Mouse (Mus musculus): ENCODE results near the gene Vcan. TPM values are rescaled to one million over a fixed set of nuclear protein-coding genes. Genes with fewer than 3 reads are reported as not detected.

Gene Vcan
- polyA plus RNA-seq, 1 experiment from 2014 or later, result 42.4 TPM

DNA sequence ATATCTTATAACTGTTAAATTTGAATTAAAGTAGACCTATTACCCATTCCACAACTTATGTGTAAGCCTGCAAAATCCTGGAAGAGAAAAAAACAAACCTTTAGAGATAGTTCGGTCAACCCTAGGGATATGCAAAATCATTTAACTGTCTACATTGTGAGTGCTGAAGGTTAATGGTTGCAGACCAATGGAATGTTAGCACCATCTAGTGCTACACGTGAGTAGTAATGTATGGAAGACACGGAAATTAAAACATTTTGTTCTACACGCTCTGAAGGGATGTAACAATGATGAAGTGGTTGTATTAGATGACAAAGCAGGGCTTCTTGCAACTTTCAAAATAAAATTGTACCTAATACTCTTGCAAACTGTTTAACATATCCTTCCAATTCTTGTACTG is 39.9 kb downstream of the Vcan start:
- no peaks in the 10 kb centered on the region for H3K4me1 ChIP-seq (replicated peaks)
- H3K9me3 ChIP-seq, result no peaks in the 10 kb centered on the region
- H3K4me3 ChIP-seq, result no peak overlapping the region
- no peak overlapping the region for H3K27ac ChIP-seq
- WGBS, result 89% methylated on average over 4 of the region's 4 CpGs
- H3K36me3 ChIP-seq, result peaks cover 64% of the 10 kb centered on the region
- DNase-seq (ENCODE audit: low spot score), result no peak
- H3K27me3 ChIP-seq (ENCODE audit: insufficient read depth, poor library complexity, severe bottlenecking), result no peaks in the 10 kb centered on the region

DNA sequence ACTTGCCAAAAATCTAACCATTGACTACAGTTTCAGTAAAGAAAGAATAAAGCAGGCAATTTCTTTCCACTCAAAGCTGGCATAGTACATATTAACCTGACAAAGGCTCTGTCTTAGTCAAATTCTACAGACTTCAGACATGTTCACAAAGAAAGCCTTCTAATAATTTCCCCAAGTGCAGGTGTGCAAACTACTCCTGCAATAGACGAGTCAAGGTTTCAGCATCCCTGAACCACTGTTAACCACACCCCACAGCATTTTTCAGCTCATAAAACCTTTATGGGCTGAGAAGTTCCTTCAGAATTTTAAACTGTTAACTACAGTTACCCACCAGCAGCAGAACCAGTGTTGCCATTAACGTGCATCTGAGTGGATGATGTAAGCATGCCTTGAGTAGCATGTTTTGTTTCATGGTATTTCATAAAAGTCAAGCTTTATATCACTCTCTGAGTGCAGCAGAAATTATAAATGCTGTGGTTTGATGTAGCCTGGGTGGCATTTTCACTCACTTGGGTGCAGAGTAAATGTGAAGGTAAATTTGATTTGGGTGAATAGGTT is 42.2 kb downstream of the Vcan start:
- H3K27me3 ChIP-seq (ENCODE audit: insufficient read depth, poor library complexity, severe bottlenecking), result no peaks in the 10 kb centered on the region
- peaks cover 46% of the 10 kb centered on the region for H3K36me3 ChIP-seq
- H3K4me3 ChIP-seq, result no peak overlapping the region
- DNase-seq (ENCODE audit: low spot score), result no peak
- WGBS, result 93% methylated on average over 2 of the region's 2 CpGs
- no peak overlapping the region for H3K27ac ChIP-seq
- H3K4me1 ChIP-seq (replicated peaks), result no peaks in the 10 kb centered on the region
- H3K9me3 ChIP-seq, result no peaks in the 10 kb centered on the region

DNA sequence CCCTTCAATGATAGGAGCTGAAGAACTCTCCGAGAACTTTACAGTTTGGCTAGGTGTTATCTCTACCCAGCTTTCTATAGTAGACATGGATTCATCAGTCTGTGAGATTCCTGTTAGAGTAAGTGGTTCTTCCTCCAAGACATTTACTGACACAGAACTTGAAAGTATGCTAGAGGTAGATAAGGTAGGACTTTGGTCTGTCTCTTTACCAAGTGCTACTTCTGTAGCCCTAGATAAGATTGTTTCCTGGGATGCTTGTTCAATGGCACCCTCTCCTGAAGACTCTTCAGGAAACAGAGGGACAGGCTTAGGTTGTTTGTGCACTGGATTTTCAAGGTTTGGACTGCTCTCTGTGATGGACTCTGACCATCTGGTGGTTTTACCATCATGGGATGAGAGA is 49.7 kb downstream of the Vcan start:
- H3K9me3 ChIP-seq, result no peaks in the 10 kb centered on the region
- H3K4me3 ChIP-seq, result no peak overlapping the region
- H3K36me3 ChIP-seq, result peaks cover 56% of the 10 kb centered on the region
- no peaks in the 10 kb centered on the region for H3K4me1 ChIP-seq (replicated peaks)
- WGBS, result 86% methylated on average over 1 of the region's 1 CpGs
- no peak overlapping the region for H3K27ac ChIP-seq
- H3K27me3 ChIP-seq (ENCODE audit: insufficient read depth, poor library complexity, severe bottlenecking), result no peaks in the 10 kb centered on the region
- DNase-seq (ENCODE audit: low spot score), result no peak

DNA sequence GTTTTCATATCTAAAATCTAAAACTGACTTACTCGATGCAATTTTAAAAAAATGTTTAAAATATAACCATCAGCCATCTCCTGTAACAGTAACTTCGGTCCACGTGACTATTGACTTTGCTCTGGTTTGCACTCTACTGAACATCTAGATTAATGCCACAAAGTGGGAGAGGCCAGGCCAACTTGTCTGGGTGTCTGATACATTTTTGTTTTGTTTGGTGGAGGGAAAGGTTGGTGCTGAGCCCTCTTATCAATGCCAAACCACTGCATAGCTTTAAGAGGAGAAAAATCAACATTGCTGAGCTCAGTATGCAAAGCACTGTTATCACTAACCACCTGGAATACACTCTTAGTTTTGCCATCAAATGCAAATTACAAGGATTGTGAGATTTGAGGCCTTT is 58.8 kb downstream of the Vcan start:
- Histone ChIP-seq H3K4me3 (no peak overlapping the region), H3K27me3 (ENCODE audit: insufficient read depth, poor library complexity, severe bottlenecking) (no peaks in the 10 kb centered on the region), H3K27ac (no peak overlapping the region), H3K9me3 (no peaks in the 10 kb centered on the region), H3K36me3 (peaks cover 59% of the 10 kb centered on the region), H3K4me1 (replicated peaks) (no peaks in the 10 kb centered on the region)
- no peak for DNase-seq (ENCODE audit: low spot score)
- WGBS, result 94% methylated on average over 3 of the region's 3 CpGs

DNA sequence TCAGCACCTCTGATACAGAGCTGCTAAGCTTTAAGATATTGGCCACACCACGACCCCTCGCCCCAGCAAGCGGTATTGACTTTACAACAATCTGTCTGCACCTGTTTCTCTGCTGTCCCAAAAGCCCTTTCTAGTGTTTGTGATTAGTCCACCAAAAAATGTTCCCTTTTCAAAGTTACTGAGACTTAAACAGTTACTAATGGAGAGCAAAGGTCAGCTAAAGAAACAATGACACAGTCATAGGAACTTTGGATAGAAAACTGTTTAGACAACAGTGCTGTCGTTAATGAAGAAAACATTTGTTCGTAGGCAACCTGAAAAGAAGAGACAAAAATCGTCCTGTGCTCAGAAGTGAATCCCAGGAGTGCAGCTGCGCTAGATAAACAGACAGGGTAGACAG is 60.1 kb downstream of the Vcan start:
- Histone ChIP-seq H3K4me3 (no peak overlapping the region), H3K27ac (no peak overlapping the region), H3K36me3 (peaks cover 62% of the 10 kb centered on the region), H3K27me3 (ENCODE audit: insufficient read depth, poor library complexity, severe bottlenecking) (no peaks in the 10 kb centered on the region), H3K4me1 (replicated peaks) (no peaks in the 10 kb centered on the region), H3K9me3 (no peaks in the 10 kb centered on the region)
- DNase-seq (ENCODE audit: low spot score), result no peak
- 81% methylated on average over 7 of the region's 7 CpGs for WGBS

DNA sequence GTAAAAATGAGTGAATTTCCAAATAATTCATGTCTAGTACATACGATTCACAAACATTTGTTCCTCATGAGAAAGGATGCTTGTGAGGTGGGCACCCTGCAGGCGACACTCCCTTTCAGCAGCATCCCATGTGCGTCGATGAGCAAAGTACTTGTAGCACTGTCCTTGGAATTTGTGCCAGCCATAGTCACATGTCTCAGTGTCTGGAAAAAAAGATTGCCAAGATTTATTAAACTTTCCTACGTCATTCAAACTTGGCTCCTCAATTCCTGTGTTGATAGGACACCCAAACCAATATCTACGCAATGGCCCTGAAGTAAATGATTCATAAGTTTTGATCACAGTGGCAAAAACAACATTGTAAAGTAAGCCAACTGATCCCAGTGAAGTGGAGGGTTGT is 62.6 kb downstream of the Vcan start:
- no peaks in the 10 kb centered on the region for H3K4me1 ChIP-seq (replicated peaks)
- H3K4me3 ChIP-seq, result no peak overlapping the region
- H3K27me3 ChIP-seq (ENCODE audit: insufficient read depth, poor library complexity, severe bottlenecking), result no peaks in the 10 kb centered on the region
- no peaks in the 10 kb centered on the region for H3K9me3 ChIP-seq
- H3K27ac ChIP-seq, result no peak overlapping the region
- H3K36me3 ChIP-seq, result peaks cover 81% of the 10 kb centered on the region
- no peak for DNase-seq (ENCODE audit: low spot score)
- WGBS, result 96% methylated on average over 6 of the region's 6 CpGs

DNA sequence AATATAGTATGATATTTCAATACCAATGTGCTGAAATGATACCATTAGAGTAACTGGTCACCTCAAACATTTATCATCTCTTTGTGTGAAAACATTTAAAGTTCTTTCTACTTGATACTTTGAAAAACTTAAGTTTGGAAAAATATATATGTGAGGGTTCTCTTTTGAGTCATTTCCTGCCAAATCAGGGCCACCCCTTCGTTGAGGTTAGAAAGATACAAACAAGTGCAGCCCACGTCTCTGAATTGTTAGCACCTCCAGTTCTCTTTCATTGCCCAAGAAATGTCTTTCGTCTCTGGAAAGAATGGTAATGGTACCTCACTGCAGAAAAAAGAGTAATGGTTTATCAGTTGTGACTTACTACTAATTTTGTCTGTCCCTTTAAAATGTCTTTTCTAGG is 71.8 kb downstream of the Vcan start:
- no peak for DNase-seq (ENCODE audit: low spot score)
- Histone ChIP-seq H3K4me3 (no peak overlapping the region), H3K4me1 (replicated peaks) (no peaks in the 10 kb centered on the region), H3K27me3 (ENCODE audit: insufficient read depth, poor library complexity, severe bottlenecking) (no peaks in the 10 kb centered on the region), H3K27ac (no peak overlapping the region), H3K36me3 (peaks cover 46% of the 10 kb centered on the region), H3K9me3 (no peaks in the 10 kb centered on the region)
- 84% methylated on average over 3 of the region's 3 CpGs for WGBS

DNA sequence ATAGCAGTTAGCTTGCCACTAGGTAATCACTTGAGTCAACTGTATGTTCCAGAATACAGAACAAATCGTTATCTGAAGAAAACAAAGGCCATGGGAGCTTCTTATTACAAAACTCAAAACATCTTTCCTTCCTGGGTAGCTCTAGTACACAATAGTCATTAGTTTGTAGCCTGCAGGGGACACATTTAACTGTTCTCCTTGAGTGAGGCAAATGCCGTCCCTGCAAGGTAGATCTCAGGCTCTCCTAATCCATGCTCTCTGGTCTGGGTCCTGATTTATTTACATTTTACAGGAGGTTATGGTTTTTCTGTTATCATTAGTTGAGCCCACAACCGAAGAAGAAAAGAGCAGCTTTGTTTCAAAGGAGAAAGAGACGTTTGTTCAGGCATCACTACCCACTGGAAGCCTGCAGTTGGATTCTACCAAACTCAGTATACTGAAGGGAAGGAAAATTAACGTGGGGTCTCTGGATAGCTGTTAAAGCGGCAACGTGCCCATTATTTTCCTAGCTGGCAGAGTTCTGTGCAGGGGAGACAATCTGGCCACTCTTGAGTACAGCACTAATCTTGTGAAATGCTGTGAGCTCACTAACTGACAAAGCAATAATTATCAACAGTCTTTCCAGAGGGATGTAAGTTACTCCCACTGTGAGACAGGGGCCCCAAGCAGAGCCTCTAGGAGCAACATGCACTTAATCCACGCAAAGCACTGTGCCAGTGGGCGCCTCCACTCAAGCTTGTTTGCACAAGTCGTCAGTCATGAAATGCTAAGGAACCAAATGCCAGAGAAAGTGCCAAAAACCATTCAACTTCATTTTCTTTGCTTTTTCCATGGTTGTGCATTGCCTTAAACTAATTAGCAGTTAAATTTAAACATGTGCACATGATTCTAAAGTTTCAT is 73.1 kb downstream of the Vcan start:
- Histone ChIP-seq H3K4me1 (replicated peaks) (no peaks in the 10 kb centered on the region), H3K36me3 (peaks cover 38% of the 10 kb centered on the region), H3K27ac (no peak overlapping the region), H3K9me3 (no peaks in the 10 kb centered on the region), H3K4me3 (no peak overlapping the region), H3K27me3 (ENCODE audit: insufficient read depth, poor library complexity, severe bottlenecking) (no peaks in the 10 kb centered on the region)
- DNase-seq (ENCODE audit: low spot score), result no peak
- WGBS, result 73% methylated on average over 10 of the region's 10 CpGs

DNA sequence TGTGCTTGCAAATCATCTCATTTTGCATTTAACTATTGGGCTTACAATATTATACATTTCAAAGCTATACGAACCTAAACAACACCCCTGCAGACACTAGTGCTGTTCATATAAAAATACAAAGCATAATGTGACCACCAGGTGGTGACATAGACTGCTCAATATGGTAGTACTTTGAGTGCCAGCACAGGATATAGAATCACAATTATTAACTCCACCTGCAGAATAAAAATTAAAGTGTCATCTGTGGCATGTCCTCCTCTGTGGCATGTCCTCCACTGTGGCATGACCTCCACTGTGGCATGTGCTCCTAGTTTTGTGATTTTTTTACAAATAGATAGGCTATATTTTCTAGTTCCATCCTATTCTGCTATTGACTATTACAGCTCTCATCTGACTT is 74.2 kb downstream of the Vcan start:
- no peak overlapping the region for H3K4me3 ChIP-seq
- no peak for DNase-seq (ENCODE audit: low spot score)
- H3K36me3 ChIP-seq, result peaks cover 40% of the 10 kb centered on the region
- no peak overlapping the region for H3K27ac ChIP-seq
- H3K4me1 ChIP-seq (replicated peaks), result no peaks in the 10 kb centered on the region
- H3K27me3 ChIP-seq (ENCODE audit: insufficient read depth, poor library complexity, severe bottlenecking), result no peaks in the 10 kb centered on the region
- 86% methylated on average over 1 of the region's 1 CpGs for WGBS
- no peaks in the 10 kb centered on the region for H3K9me3 ChIP-seq

DNA sequence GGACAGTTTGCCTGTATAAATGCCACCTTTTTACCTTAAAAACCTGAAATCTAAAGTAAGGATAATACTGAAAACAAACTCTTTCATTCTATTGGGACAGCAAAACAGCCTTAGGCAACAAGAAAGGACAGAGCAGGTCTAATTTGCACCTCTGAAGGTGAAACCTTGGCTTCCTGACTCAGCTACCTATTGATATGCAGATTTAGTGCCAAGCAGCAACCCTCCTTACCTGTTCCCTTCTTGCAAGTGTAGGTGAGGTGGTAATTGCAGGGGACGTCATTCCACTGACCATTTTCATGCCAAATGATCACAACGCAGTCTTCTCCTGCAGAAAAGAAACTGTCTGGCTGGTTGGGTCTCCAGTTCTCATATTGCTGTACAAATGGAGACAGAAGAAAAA is 80.6 kb downstream of the Vcan start:
- WGBS, result 73% methylated on average over 2 of the region's 2 CpGs

DNA sequence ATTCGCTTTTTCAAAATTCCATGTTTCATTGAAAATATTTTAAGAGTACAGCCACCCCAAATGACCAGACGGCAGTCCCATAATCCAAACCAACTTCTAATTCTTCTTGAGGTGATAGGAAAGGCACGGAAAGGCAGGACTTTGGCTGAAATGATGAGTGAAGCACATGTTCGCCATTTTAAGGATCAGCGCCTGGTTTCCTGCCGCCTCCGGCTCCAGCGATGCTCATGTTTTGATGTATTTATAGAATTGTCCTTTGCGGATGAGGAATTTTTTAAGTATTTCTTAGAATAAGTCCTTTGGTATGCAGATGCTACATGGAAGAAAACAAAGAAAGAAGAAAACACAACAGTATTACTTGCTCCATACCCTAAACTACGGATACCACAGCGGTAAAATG is 85.3 kb downstream of the Vcan start:
- Histone ChIP-seq H3K4me1 (replicated peaks) (no peaks in the 10 kb centered on the region), H3K9me3 (no peaks in the 10 kb centered on the region), H3K36me3 (peaks cover 29% of the 10 kb centered on the region), H3K27ac (no peak overlapping the region), H3K27me3 (ENCODE audit: insufficient read depth, poor library complexity, severe bottlenecking) (no peaks in the 10 kb centered on the region), H3K4me3 (no peak overlapping the region)
- 96% methylated on average over 11 of the region's 11 CpGs for WGBS
- DNase-seq (ENCODE audit: low spot score), result no peak

More for the DNA sequence above, 80.6 kb downstream of the Vcan start:
- no peak overlapping the region for H3K4me3 ChIP-seq
- no peaks in the 10 kb centered on the region for H3K27me3 ChIP-seq (ENCODE audit: insufficient read depth, poor library complexity, severe bottlenecking)
- no peaks in the 10 kb centered on the region for H3K4me1 ChIP-seq (replicated peaks)
- peaks cover 41% of the 10 kb centered on the region for H3K36me3 ChIP-seq
- no peak for DNase-seq (ENCODE audit: low spot score)
- H3K27ac ChIP-seq, result no peak overlapping the region
- no peaks in the 10 kb centered on the region for H3K9me3 ChIP-seq

DNA sequence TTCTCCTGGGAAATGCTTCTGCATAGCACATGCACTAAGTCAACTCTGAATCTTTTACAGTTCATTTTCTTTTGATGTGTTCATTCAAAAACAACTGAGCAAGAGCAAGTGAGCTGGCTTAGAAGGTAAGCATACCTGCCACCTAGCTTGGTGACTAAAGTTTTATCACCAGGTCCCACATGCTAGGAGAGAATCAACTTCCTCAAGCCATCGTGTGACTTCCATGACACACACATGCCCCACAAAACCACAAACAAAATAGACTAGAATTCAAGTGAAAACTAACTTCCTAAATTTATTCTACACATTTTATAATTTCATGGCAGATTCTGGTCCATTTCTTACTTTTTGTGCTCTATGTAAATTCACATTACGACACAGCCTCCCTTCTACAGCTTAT is 89.0 kb downstream of the Vcan start:
- H3K9me3 ChIP-seq, result no peaks in the 10 kb centered on the region
- H3K4me1 ChIP-seq (replicated peaks), result no peaks in the 10 kb centered on the region
- peaks cover 12% of the 10 kb centered on the region for H3K36me3 ChIP-seq
- no peak overlapping the region for H3K4me3 ChIP-seq
- H3K27ac ChIP-seq, result no peak overlapping the region
- 91% methylated on average over 2 of the region's 2 CpGs for WGBS
- DNase-seq (ENCODE audit: low spot score), result no peak
- no peaks in the 10 kb centered on the region for H3K27me3 ChIP-seq (ENCODE audit: insufficient read depth, poor library complexity, severe bottlenecking)

DNA sequence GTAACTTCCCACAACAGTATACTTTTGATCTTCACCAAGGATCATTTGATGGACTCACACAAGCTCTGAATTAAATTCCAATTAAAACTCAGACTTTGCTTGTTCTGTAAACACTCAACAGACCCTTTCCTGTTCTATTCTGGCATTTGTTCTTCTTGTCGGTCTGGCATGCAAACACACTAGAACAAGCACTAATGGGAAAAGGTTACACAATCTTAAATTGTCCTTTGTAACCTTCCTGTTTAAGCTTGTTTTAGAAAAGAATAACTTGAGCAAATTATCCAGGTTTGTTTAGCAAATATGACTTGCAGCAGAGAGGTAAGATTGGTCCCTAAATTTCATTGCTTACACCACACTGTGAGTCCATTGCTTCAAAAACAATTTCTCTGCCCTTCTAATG is 89.5 kb downstream of the Vcan start:
- no peaks in the 10 kb centered on the region for H3K9me3 ChIP-seq

More for the DNA sequence above, 89.5 kb downstream of the Vcan start:
- H3K27ac ChIP-seq, result no peak overlapping the region
- H3K27me3 ChIP-seq (ENCODE audit: insufficient read depth, poor library complexity, severe bottlenecking), result no peaks in the 10 kb centered on the region
- no peak for DNase-seq (ENCODE audit: low spot score)
- H3K36me3 ChIP-seq, result peaks cover 12% of the 10 kb centered on the region
- H3K4me3 ChIP-seq, result no peak overlapping the region
- WGBS, result 73% methylated on average over 1 of the region's 1 CpGs
- no peaks in the 10 kb centered on the region for H3K4me1 ChIP-seq (replicated peaks)
